Mouse (Mus musculus) cerebellum, adult 11 months (tissue): ENCODE measurements around the gene Eif4b.

ENCODE experiments used
- DNase-seq: peaks from one replicate; pipeline ENCODE4 v3.0.0; 2022

Eif4b gene

GRCm38 (mm10) chr15:102073559-102074069, at the start of gene Eif4b:
Eif4b (plus strand) TSS chr15:102073773.
- peak; percentile 99 for DNase-seq

GRCm38 (mm10) chr15:102023888-102024287, 49.7 kb upstream of the Eif4b start:
- no peak for DNase-seq

DNA sequence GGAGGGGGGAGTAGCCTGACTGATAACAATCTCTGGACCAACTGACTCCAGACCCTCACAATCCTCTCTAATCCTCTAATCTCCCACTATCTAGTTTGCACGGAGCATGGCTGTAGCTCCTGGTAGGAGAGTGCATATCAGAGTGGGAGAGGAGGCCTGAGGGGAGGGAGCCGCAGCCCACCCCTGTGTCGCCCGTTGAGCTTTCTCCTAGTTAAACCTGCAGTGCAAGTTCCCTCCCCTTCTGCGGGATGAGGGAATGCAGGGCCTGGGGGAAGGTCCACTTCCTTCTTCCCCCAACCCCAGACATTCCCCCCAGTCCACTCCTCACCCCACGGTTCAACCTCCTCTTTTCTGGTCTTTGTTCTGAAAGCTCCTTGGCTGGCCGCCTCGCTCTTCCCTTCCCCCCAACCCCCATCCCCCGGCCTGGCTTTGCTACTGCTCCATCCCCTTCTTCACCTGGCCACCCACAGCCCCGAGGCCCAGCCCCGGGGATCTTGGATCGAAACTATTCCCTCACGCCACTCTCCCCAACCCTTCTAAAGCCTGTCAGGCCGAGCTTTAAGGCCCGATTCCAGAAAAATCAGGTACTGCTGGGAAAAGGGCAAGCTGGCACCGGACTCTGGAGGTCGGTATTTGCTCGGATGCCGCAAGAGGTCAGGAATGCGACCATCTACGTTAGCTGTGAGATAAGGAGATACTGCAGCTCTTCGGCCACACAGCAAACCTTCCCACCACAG, 48.3 kb upstream of the Eif4b start:
- DNase-seq = no peak

DNA sequence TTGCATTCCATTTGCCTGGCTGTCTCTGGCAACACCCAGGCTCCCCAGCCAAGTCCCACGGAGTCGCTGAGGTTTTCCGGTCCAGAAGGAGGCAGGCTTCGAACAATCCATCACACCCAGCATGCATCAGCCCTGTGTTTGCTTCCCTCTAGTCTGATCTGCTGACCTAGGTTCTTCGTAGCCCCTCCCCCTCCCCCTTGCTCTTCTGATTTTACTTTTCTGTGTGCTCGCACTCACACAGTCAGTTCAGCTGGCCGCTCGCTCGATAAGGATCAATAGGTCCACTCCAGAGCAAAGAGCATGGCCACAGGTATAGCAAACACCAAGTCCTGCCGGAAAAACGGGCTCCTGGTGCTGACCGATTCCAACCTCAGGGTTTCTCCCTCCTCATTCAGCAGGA, 47.1 kb upstream of the Eif4b start:
- DNase-seq = no peak

DNA sequence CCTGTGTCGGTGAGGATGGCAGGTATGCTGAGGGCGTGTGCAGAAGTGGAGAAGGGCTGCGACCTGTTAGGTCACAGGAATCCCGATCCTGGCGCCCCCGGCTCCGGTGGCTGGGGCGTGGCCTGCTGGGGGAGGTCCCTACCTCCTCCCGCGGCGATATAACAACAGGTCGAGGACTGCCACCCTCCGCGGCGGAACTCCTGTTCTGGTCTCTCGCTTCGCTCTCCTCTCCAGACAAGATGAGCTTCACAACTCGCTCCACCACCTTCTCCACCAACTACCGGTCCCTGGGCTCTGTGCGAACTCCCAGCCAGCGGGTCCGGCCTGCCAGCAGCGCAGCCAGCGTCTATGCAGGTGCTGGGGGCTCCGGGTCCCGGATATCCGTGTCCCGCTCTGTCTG, 45.5 kb upstream of the Eif4b start, which contains the start of gene Krt18:
TSS of gene Krt18 (plus strand) at position 141 of the 400 bp plus-strand sequence.
- no peak for DNase-seq

GRCm38 (mm10) chr15:102034121-102035053, 39.2 kb upstream of the Eif4b start:
- no peak for DNase-seq

DNA sequence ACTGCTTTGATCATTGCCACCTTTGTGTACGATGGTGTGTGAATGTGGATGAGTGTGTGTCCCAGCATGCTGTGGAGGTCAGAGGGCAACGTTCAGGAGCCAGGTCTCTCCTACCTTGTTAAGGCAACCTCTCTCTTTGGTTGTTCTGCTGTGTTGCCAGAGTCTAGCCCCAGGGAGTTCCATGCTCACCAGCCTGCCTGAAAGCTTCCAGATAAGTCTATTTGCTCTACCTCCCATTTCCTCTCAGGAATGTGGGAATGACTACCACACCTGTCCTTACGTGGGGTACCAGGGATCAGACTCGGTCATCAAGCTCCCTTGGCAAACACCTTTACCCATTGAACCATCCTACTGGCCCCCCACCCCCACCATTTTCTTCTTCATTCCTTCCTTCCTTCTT, 33.3 kb upstream of the Eif4b start:
- no peak for DNase-seq

- DNase-seq = no peak
These were observed 31.6 kb upstream of the Eif4b start for GRCm38 (mm10) chr15:102041951-102042350.

DNA sequence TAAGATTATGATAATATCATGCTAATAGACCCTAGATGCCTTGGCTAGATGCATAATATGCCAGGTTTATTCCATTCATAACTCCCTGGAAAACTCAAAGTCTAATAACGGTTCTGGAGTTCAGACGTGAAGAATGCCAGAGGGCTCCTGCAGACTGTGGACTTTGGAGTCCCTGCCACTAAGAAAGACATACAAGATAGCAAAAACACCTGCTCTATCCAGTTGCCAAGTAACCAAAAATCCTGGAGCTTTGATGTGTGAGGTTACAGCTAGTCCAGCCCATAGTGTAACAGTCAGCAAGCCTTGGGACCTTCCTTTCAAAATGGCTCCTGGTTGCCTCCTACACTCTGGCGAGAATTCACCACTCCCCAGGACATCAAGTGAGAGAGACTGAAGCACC, 28.8 kb upstream of the Eif4b start:
- no peak for DNase-seq

GRCm38 (mm10) chr15:102045691-102046090, 27.9 kb upstream of the Eif4b start:
- no peak for DNase-seq

- no peak for DNase-seq
These were observed 25.6 kb upstream of the Eif4b start for GRCm38 (mm10) chr15:102048006-102048405.

- no peak for DNase-seq
These were observed 23.7 kb upstream of the Eif4b start for GRCm38 (mm10) chr15:102049871-102050270.

DNA sequence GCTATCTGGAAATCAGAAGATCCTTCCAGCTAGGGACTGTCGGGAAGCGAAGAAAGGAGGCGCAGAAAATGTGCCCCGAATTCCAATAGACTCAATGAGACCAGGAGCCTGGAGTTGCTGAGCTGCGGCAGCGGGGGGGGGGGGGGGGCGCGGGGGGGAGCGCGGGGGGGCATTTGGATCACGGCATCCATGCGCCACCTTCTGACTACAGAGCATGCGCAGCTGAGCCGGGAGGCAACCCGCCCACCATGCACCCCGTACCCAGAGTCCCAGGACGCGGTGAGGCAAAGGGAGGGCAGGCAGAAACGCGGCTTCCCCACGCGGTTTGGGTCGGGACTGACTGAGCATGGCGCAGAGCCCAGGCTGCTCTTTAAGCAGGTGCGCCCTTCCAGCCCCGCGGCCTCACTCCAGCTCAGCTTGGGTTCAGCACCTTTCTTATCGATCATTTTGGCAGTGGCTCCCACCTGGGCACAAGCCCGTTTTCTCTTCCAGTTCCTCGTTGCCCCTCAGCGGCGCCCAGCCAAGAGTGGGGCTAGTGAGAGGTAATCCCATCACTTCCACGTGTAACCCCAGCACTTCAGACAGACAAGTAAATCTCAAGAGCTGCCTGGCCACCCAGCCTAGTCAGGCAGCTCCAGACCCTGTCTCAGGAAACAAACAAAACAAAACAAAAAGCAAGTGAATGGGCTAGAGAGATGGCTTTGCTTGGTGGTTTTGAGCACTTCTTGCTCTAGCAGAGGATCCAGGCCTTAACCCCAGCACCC, 21.5 kb upstream of the Eif4b start:
- DNase-seq = no peak

DNA sequence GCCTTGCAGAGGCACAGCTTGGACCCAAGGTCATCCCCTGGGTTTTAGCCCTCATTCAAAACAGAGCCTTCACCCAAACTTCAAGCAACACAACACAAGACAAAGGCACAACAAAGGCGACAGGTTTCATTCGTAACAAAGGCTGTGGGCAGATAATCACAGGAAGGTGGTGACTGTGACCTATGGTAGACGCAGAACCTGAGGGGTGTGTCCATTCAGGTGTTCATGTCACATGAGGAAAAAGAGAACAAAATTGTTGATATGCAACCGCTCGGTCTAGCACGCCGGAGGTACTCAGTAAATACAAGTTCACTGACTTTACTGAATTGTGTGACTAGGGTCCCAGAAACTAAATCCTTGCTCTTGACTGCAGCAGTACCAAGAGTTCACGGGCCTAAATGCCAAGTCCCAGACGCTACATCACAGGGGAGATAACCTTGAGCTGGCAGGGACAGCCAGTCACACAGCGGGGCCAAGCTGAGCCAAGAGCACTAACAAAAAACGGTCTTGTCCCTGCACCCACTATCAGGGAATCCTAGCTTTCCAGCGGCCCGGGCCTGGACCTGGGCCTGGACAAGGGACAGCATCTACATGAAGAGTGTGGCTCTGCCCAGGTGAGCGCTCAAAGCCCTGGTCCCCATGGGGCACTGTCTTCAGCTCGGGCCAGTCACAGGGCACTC, 16.9 kb upstream of the Eif4b start:
- DNase-seq = no peak

- DNase-seq = peak; percentile 86
These were observed 7.8 kb upstream of the Eif4b start for GRCm38 (mm10) chr15:102065661-102066325.

DNA sequence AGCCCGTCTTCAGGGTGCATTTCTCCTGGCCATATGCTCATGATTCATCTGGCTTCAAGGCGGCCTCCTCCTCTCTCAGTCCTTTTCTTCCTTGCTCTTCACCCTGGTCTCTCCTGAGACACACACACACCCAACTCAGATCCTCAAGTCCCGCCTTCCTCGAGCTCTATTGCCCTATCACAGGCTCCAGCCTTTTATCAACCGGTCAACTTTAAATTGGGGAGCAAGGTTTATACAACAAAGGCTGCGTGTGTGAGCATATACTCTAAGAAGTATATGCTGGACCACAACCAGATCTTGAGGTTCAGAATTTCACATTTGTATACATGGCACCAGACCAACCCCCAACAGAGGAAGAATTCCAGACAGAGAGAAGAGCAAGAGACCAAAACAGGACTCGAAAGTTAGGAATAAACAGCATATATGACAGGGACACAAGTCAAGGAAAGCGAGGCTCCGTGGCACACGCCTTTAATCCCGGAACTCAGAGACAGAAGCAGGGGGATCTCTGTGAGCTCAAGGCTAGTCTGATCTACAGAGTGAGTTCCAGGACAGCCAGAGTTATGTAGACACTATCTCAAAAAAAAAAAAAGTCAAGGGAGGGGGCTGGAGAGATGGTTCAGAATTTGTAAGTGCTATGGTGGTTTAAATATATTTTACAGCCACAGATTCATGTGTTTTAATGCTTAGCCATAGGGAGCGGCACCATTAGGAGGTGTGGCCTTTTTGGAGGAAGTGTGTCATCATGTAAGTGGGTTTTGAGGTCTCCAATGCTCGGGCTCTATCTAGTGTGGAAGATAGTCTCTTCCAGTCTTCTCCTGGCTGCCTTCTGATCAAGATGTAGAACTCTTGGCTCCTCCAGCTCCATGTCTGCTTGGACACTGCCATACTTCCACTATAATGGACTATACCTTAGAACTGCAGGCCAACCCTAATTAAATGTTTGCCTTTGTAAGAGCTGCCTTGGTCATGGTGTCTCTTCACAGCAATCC, 2.8 kb upstream of the Eif4b start:
- no peak for DNase-seq

- no peak for DNase-seq
These were observed 512 bp upstream of the Eif4b start for GRCm38 (mm10) chr15:102072963-102073558.

- DNase-seq = peak; percentile 66
These were observed 628 bp downstream of the Eif4b start for GRCm38 (mm10) chr15:102074070-102074731.

DNA sequence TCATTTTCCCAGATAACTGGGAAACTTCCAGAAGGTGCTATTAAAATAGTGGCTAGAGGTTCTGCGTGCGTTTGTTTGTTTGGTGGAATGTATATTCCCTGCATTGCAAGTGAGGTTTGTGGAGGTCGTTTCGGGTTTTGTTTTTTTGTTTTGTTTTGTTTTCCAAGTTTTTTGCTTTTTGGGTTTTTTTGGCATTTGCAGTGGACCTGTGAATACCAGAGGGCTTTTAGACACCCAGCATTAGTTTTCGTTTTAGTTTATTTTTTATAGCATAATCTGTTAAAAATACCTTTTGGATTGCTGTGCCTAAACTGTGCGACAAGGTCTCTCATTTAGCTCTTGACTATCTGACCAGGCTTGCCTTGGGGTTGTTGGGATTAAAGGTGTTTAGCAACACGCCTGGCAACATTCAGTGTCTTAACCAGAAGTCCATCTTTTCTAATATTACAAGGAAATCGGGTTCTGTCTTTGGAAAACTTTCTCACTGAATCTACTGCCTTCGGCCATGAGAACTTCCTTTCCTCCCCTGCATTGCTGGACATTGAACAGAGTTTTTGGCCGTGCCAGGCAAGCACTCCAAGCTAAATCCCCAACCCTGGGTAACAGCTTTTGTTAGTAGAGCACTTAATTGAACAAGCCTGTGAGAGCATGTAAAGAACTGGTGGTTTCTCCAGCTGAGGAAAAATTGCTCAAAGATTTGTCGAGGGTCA, 1.5 kb downstream of the Eif4b start:
- no peak for DNase-seq
